Mouse (Mus musculus): ENCODE data around the gene Fndc5. TPM values are rescaled to one million over a fixed set of nuclear protein-coding genes. Genes with fewer than 3 reads are reported as not detected.

Fndc5 gene
- polyA plus RNA-seq, 1 experiment: 0.06 TPM

DNA sequence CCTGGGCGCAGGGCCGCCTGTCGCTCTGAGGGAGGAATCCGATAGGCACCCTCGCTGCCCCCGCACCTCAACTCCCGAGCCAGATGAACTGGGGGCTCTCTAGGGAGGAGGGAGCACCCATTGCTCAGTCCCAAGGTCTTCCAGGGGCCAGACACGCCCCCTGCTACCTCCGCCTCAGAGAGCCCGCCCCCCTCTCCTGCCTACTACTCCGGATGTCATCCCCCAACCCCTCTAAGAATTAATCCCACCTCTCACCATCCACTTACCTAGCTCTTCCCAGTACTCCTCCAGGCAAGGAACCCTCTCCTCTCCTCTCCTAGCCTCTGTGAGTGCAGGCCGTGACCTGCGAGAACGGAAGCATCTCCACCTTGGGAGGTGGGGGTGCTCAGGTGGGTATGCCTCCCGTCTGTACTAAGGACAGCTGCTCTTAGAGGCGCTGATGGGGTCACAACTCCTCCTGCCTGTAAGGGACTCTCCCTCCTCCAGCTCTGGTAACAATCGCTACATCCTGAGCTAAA lies 15.2 kb upstream of the Fndc5 start, which contains the start of gene Hpca:
Hpca (minus strand) TSS at position 468 of the 518 bp plus-strand sequence.
- Histone ChIP-seq H3K9me3 (ENCODE audit: control insufficient read depth, low read length) (no peaks in the 10 kb centered on the region), H3K36me3 (ENCODE audit: control insufficient read depth) (no peaks in the 10 kb centered on the region), H3K27me3 (ENCODE audit: control insufficient read depth) (peaks cover 85% of the 10 kb centered on the region), H3K4me3 (replicated peaks) (no peak within 1 kb of the TSS), H3K4me1 (ENCODE audit: control insufficient read depth) (peaks cover 17% of the 10 kb centered on the region)
- TF ChIP-seq TAL1 (IDR thresholded peaks at IDR 0.05; ENCODE audit: low read length) (no peak), GATA1 (IDR thresholded peaks at IDR 0.05; ENCODE audit: low read length) (no peak)

DNA sequence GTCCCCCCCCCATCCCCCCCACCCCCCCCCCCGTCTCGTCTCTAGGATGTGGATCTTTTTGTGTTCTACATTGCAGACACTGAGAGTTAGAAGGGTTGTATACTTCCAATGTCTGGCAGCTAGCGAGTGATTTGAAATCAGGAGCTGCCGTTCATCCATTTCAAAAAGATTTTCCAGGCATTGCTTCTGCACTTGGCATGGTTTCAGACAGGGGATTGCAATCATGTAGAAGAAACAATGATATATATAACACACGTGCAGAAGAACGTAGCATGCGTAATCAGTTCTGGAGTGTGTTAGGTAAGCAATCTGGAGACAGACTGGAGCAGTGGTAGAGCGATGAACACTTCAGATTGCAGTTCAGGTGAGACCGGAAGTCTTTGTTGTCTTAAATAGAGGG lies 14.7 kb upstream of the Fndc5 start:
- Histone ChIP-seq H3K4me3 (replicated peaks) (no peak overlapping the region), H3K36me3 (ENCODE audit: control insufficient read depth) (no peaks in the 10 kb centered on the region), H3K9me3 (ENCODE audit: control insufficient read depth, low read length) (no peaks in the 10 kb centered on the region), H3K27me3 (ENCODE audit: control insufficient read depth) (peaks cover 84% of the 10 kb centered on the region), H3K4me1 (ENCODE audit: control insufficient read depth) (peaks cover 17% of the 10 kb centered on the region)
- TF ChIP-seq GATA1 (IDR thresholded peaks at IDR 0.05; ENCODE audit: low read length) (no peak), TAL1 (IDR thresholded peaks at IDR 0.05; ENCODE audit: low read length) (no peak)

- Histone ChIP-seq H3K36me3 (ENCODE audit: control insufficient read depth) (no peaks in the 10 kb centered on the region), H3K4me3 (replicated peaks) (no peak overlapping the region), H3K4me1 (ENCODE audit: control insufficient read depth) (peaks cover 17% of the 10 kb centered on the region), H3K9me3 (ENCODE audit: control insufficient read depth, low read length) (no peaks in the 10 kb centered on the region), H3K27me3 (ENCODE audit: control insufficient read depth) (peaks cover 87% of the 10 kb centered on the region)
- no peak for TF ChIP-seq GATA1 (IDR thresholded peaks at IDR 0.05; ENCODE audit: low read length)
- TF ChIP-seq TAL1 (IDR thresholded peaks at IDR 0.05; ENCODE audit: low read length): no peak
Observed at GRCm38 (mm10) chr4:129122719-129123118, 14.1 kb upstream of the Fndc5 start.

GRCm38 (mm10) chr4:129124652-129125146 lies 12.1 kb upstream of the Fndc5 start:
- H3K9me3 ChIP-seq (ENCODE audit: control insufficient read depth, low read length): no peaks in the 10 kb centered on the region
- H3K4me1 ChIP-seq (ENCODE audit: control insufficient read depth): peaks cover 20% of the 10 kb centered on the region
- no peak for TF ChIP-seq TAL1 (IDR thresholded peaks at IDR 0.05; ENCODE audit: low read length)
- H3K4me3 ChIP-seq (replicated peaks): no peak overlapping the region
- peaks cover 88% of the 10 kb centered on the region for H3K27me3 ChIP-seq (ENCODE audit: control insufficient read depth)
- no peaks in the 10 kb centered on the region for H3K36me3 ChIP-seq (ENCODE audit: control insufficient read depth)

DNA sequence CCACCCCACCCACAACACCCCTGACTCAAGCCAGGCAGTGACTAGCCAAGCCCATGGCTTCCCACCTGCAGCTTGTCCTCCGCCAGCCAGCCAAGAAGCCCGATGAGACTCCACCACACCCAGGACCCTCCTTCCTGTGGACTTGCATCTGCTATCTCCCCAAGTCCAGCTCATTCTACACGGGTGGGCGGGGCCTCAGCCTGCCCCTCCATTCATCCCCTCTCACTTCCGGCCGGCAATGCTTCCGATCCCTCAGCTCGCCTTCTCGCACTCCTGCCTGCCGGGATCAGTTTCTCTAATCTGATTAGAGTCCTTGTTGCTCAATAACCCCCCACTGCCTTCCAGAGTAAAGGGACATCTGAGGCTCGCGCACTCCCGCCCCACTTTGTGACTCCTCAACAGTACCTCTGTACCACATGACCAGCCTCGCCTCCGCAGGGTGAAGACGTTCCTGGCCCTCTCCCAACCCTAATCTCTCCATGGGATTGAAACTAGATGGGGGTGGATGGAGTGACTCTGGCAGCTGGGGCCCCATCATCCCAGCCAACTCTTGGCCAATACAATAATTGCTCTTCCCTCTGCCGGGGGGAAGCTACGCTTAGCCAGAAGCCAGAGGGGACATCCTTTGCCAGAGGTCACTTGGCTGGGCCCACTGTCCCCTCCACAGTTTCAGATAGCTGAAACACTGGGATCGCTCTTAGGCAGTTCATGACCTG lies 10.9 kb upstream of the Fndc5 start:
- no peak overlapping the region for H3K4me3 ChIP-seq (replicated peaks)
- H3K9me3 ChIP-seq (ENCODE audit: control insufficient read depth, low read length): no peaks in the 10 kb centered on the region
- peaks cover 29% of the 10 kb centered on the region for H3K4me1 ChIP-seq (ENCODE audit: control insufficient read depth)
- TF ChIP-seq TAL1 (IDR thresholded peaks at IDR 0.05; ENCODE audit: low read length): no peak
- TF ChIP-seq GATA1 (IDR thresholded peaks at IDR 0.05; ENCODE audit: low read length): no peak
- peaks cover 84% of the 10 kb centered on the region for H3K27me3 ChIP-seq (ENCODE audit: control insufficient read depth)
- H3K36me3 ChIP-seq (ENCODE audit: control insufficient read depth): no peaks in the 10 kb centered on the region

DNA sequence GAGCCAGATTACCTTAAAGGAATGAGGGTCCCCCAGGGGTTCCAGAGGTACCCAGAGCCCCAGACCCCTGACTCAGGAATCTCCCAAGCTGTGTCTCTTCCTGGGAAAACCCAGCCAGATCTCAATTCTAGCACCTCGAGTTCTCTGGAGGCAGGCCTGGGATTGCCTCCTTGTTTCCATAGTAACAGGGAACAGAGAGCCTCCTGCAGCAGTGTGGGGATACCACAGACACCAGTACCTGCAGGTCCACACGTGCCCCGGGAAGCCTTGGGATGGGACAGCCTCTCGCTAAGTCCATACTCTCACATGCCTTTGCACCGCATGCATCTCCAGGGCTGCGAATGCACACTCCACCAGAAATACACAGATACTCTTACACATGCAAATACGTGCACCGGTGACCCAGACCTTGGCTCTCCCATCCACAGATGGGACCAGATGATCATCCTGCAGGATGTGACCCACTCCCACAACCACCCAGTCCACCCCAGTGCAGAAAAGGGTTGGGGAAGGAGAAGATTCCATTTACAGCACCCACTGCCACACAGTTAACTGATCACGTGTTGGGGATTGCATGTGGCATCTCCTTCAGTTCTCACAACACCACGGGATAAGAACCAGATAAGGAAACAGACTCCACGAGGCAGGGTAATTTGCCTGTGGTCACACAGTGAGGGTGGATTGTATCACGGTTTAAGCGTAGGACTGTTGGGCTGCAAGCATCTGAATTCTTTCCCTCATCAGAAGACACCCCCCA lies 8.0 kb upstream of the Fndc5 start:
- Histone ChIP-seq H3K27me3 (ENCODE audit: control insufficient read depth) (peaks cover 83% of the 10 kb centered on the region), H3K36me3 (ENCODE audit: control insufficient read depth) (no peaks in the 10 kb centered on the region)

DNA sequence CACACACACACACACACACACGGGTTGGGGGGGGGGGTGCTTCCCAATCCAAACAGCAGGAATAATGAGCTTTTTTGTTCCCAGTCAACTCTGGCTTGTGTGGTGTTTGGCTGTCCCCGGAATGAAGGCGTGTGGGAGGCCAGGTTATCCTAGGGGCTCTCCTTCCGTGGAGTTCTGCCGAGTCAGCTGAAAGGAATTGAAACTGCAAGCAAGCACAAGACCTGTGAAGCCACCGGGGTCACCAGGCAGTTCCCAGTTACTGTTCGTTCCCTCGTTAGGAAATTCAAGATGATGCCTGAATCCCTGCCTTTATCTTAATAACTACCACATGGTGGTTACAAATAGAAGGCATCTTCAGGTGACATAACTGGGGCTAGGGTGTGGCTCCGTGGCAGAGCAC lies 7.4 kb upstream of the Fndc5 start:
- Histone ChIP-seq H3K36me3 (ENCODE audit: control insufficient read depth) (no peaks in the 10 kb centered on the region), H3K4me1 (ENCODE audit: control insufficient read depth) (peaks cover 30% of the 10 kb centered on the region), H3K4me3 (replicated peaks) (no peak overlapping the region), H3K27me3 (ENCODE audit: control insufficient read depth) (peaks cover 85% of the 10 kb centered on the region), H3K9me3 (ENCODE audit: control insufficient read depth, low read length) (no peaks in the 10 kb centered on the region)
- no peak for TF ChIP-seq GATA1 (IDR thresholded peaks at IDR 0.05; ENCODE audit: low read length)

More for the DNA sequence above, 8.0 kb upstream of the Fndc5 start:
- no peak overlapping the region for H3K4me3 ChIP-seq (replicated peaks)
- no peaks in the 10 kb centered on the region for H3K9me3 ChIP-seq (ENCODE audit: control insufficient read depth, low read length)
- no peak for TF ChIP-seq TAL1 (IDR thresholded peaks at IDR 0.05; ENCODE audit: low read length)
- TF ChIP-seq GATA1 (IDR thresholded peaks at IDR 0.05; ENCODE audit: low read length): no peak
- H3K4me1 ChIP-seq (ENCODE audit: control insufficient read depth): peaks cover 30% of the 10 kb centered on the region

- Histone ChIP-seq H3K4me3 (replicated peaks) (no peak overlapping the region), H3K27me3 (ENCODE audit: control insufficient read depth) (peaks cover 85% of the 10 kb centered on the region), H3K9me3 (ENCODE audit: control insufficient read depth, low read length) (no peaks in the 10 kb centered on the region), H3K4me1 (ENCODE audit: control insufficient read depth) (peaks cover 30% of the 10 kb centered on the region), H3K36me3 (ENCODE audit: control insufficient read depth) (no peaks in the 10 kb centered on the region)
- TF ChIP-seq GATA1 (IDR thresholded peaks at IDR 0.05; ENCODE audit: low read length) (no peak), TAL1 (IDR thresholded peaks at IDR 0.05; ENCODE audit: low read length) (no peak)
Observed at GRCm38 (mm10) chr4:129130149-129130548, 6.7 kb upstream of the Fndc5 start.

- no peak for TF ChIP-seq GATA1 (IDR thresholded peaks at IDR 0.05; ENCODE audit: low read length)
- no peak for TF ChIP-seq TAL1 (IDR thresholded peaks at IDR 0.05; ENCODE audit: low read length)
- Histone ChIP-seq H3K27me3 (ENCODE audit: control insufficient read depth) (peaks cover 85% of the 10 kb centered on the region), H3K9me3 (ENCODE audit: control insufficient read depth, low read length) (no peaks in the 10 kb centered on the region; the same call in 1 of the 2 replicates), H3K36me3 (ENCODE audit: control insufficient read depth) (no peaks in the 10 kb centered on the region), H3K4me1 (ENCODE audit: control insufficient read depth) (peaks cover 23% of the 10 kb centered on the region), H3K4me3 (replicated peaks) (no peak overlapping the region)
Observed at GRCm38 (mm10) chr4:129130755-129131303, 6.0 kb upstream of the Fndc5 start.
